In genomic region chr13:100317256-100317893, GRCm38 (mm10) we compare ENCODE assay signal across 8 mouse cellular contexts. TPM values are rescaled to one million over a fixed set of nuclear protein-coding genes. Genes with fewer than 3 reads are reported as not detected.
DNase-seq lines count a peak whose midpoint lies in the region; ATAC-seq and TF ChIP-seq lines count a peak whose summit lies in the region.
"Not testable (repeated sequence)": the region's sequence is repeated elsewhere in the genome, so short reads cannot be mapped to it uniquely, and the experiment has no call there.
"Had no signal": no experiment of that assay in that cellular context is flagged by ENCODE, and none has a peak within 500 bp of the region (broad histone marks: within the 10 kb centered on the region; RNA-seq: fewer than 3 reads in every experiment).

Naip6 (minus strand) TSS chr13:100317674.

- TF ChIP-seq EP300 in liver, postnatal 0 days (IDR thresholded peaks at IDR 0.05; ENCODE audit: low read depth), result not testable (repeated sequence)

- H3K4me2 ChIP-seq in liver, postnatal 0 days (ENCODE audit: low read depth, low read length), result not testable (repeated sequence)

- not testable (repeated sequence) for H3K9ac ChIP-seq in liver, postnatal 0 days (replicated peaks)

- not testable (repeated sequence) for H3K36me3 ChIP-seq in liver, postnatal 0 days (replicated peaks; ENCODE audit: insufficient read depth, low read length); splenic B cell, adult 2 months (ENCODE audit: control insufficient read depth, insufficient read depth, low read length, poor library complexity, severe bottlenecking)

- not testable (repeated sequence) for H3K4me3 ChIP-seq in liver, postnatal 0 days (ENCODE audit: low read depth, low read length)

- H3K4me1 ChIP-seq in liver, postnatal 0 days (ENCODE audit: insufficient read depth), result not testable (repeated sequence)

- H3K27ac ChIP-seq in liver, postnatal 0 days (ENCODE audit: low read depth), result not testable (repeated sequence)

- not testable (repeated sequence) for H3K27me3 ChIP-seq in liver, postnatal 0 days (ENCODE audit: insufficient read depth, low read length); splenic B cell, adult 2 months (ENCODE audit: control insufficient read depth, insufficient read depth, low read length, poor library complexity, severe bottlenecking)

- TF ChIP-seq CTCF in liver, postnatal 0 days (IDR thresholded peaks at IDR 0.05; ENCODE audit: low read depth), result 0 out of 2 replicates have a peak, but pooled peaks have one; percentile 14

- ATAC-seq in activated CD4-positive, CD25-positive, alpha-beta regulatory T cell, adult 4 months, result peak; percentile 59
- peak; percentile 62 for ATAC-seq in liver, postnatal 0 days
- ATAC-seq in megakaryocyte progenitor cell, adult 5-6 weeks (replicated peaks; ENCODE audit: poor library complexity), result peak; percentile 97

- peak; percentile 53 for DNase-seq in A20 (ENCODE audit: low read depth, low spot score)
- DNase-seq in induced T-regulatory cell, adult 2 months (ENCODE audit: low read depth), result peak; percentile 2
- peak; percentile 18 for DNase-seq in layer of hippocampus, adult 9-11 months
- not testable (repeated sequence) for DNase-seq in liver, postnatal 0 days
- DNase-seq in splenic B cell, adult 2 months (ENCODE audit: low read depth, low spot score), result peak; percentile 17

- 33% methylated on average over 5 of the region's 6 CpGs for WGBS in liver, postnatal 0 days (ENCODE audit: insufficient replicate concordance)

- not testable (repeated sequence) for H3K9me3 ChIP-seq in liver, postnatal 0 days (ENCODE audit: low read length)

RNA-seq across cellular contexts. Expression of gene Naip6, which starts in this region (rescaled TPM):
- 1 to 10 TPM; 2.2 to 2.5 TPM for polyA plus RNA-seq in activated CD4-positive, CD25-positive, alpha-beta regulatory T cell, adult 4 months (2017; shearing (Covaris generic))
- 0.30 and 0.35 TPM in 2 replicates for polyA plus RNA-seq in liver, postnatal 0 days (2015; fragmentation: Nextera tagmentation; extraction: Ambion mirVana)
- 13.8 TPM in 2 replicates for total RNA-seq in megakaryocyte progenitor cell, adult 5-6 weeks (2015)
- total RNA-seq in megakaryocyte progenitor cell, adult 5-6 weeks (2017), result 6.3 and 6.5 TPM in 2 replicates
- polyA plus RNA-seq: hindbrain, embryonic 11.5 days had no signal

Comparison
In these comparisons a context has a peak if more than half of its experiments do, and no peak if none do; other contexts are left out.
1. Peak in ATAC-seq in liver, postnatal 0 days; RNA of the gene not detected or under 1 TPM.